Mouse (Mus musculus) cerebral cortex, adult 2 months (tissue): ENCODE measurements around the gene Gskip.

Experiments
- WGBS: fragments of 180-500 bp; shearing (Covaris S2); methylation state at CpG from one replicate; pipeline ENCODE4 v1.1.7; 2018; 5-methylcytosine and 5-hydroxymethylcytosine counted together

Gene Gskip

GRCm38 (mm10) chr12:105683933-105684901 lies at the start of gene Gskip:
Gskip (plus strand) TSS chr12:105684829.
- 1% methylated on average over 41 of the region's 41 CpGs for WGBS

- 85% methylated on average over 9 of the region's 9 CpGs for WGBS
Observed at GRCm38 (mm10) chr12:105636551-105636950, 48.1 kb upstream of the Gskip start.

- WGBS = 70% methylated on average over 4 of the region's 4 CpGs
Observed at GRCm38 (mm10) chr12:105637554-105637953, 47.1 kb upstream of the Gskip start.

GRCm38 (mm10) chr12:105642770-105643321 lies 41.8 kb upstream of the Gskip start:
- WGBS = 85% methylated on average over 11 of the region's 11 CpGs

- 90% methylated on average over 7 of the region's 7 CpGs for WGBS
Observed at GRCm38 (mm10) chr12:105655850-105656249, 28.8 kb upstream of the Gskip start.

- WGBS = 88% methylated on average over 8 of the region's 8 CpGs
Observed at GRCm38 (mm10) chr12:105676274-105676673, 8.4 kb upstream of the Gskip start.

GRCm38 (mm10) chr12:105678211-105678610 lies 6.4 kb upstream of the Gskip start:
- WGBS = 74% methylated on average over 7 of the region's 7 CpGs

- 54% methylated on average over 3 of the region's 3 CpGs for WGBS
Observed at GRCm38 (mm10) chr12:105678762-105679161, 5.9 kb upstream of the Gskip start.

- whole genome bisulfite sequencing = under 1% methylated on average over 73 of the region's 73 CpGs
Observed at GRCm38 (mm10) chr12:105685001-105685691, 517 bp downstream of the Gskip start, which contains the start of gene Atg2b. Atg2b (minus strand) TSS chr12:105685211.

GRCm38 (mm10) chr12:105686791-105687190 lies 2.2 kb downstream of the Gskip start:
- 68% methylated on average over 3 of the region's 3 CpGs for WGBS

GRCm38 (mm10) chr12:105687416-105687815 lies 2.8 kb downstream of the Gskip start:
- 79% methylated on average over 4 of the region's 4 CpGs for WGBS

- 75% methylated on average over 4 of the region's 4 CpGs for WGBS
Observed at GRCm38 (mm10) chr12:105688546-105688945, 3.9 kb downstream of the Gskip start.

- 95% methylated on average over 13 of the region's 13 CpGs for WGBS
Observed at GRCm38 (mm10) chr12:105689435-105689834, 4.8 kb downstream of the Gskip start.

- WGBS = 83% methylated on average over 2 of the region's 2 CpGs
Observed at GRCm38 (mm10) chr12:105694021-105694420, 9.4 kb downstream of the Gskip start.

GRCm38 (mm10) chr12:105695848-105696247 lies 11.2 kb downstream of the Gskip start:
- 87% methylated on average over 7 of the region's 7 CpGs for WGBS

- WGBS = 84% methylated on average over 8 of the region's 8 CpGs
Observed at GRCm38 (mm10) chr12:105697104-105697780, 12.6 kb downstream of the Gskip start.

GRCm38 (mm10) chr12:105700433-105700832 lies 15.8 kb downstream of the Gskip start:
- 91% methylated on average over 12 of the region's 12 CpGs for WGBS

GRCm38 (mm10) chr12:105705799-105706487 lies 21.3 kb downstream of the Gskip start, which contains the start of gene Ak7:
Ak7 (plus strand) TSS chr12:105705976.
- 26% methylated on average over 22 of the region's 22 CpGs for WGBS

GRCm38 (mm10) chr12:105718616-105719015 lies 34.0 kb downstream of the Gskip start:
- WGBS = 75% methylated on average over 17 of the region's 17 CpGs

GRCm38 (mm10) chr12:105720196-105720595 lies 35.6 kb downstream of the Gskip start:
- WGBS = 74% methylated on average over 3 of the region's 3 CpGs
